Mouse (Mus musculus) midbrain, embryonic 10.5 days (tissue): ENCODE results near the gene Arl16. TPM values are rescaled to one million over a fixed set of nuclear protein-coding genes. Genes with fewer than 3 reads are reported as not detected.

Source experiments
- DNase-seq: peaks from one replicate; pipeline ENCODE4 v3.0.0-alpha.2; 2017; ENCODE audit warnings: low spot score
- H3K27ac ChIP-seq: fragments of 300-500 bp; sonication (generic); replicated peaks from 2 replicates; pipeline ENCODE4 v1.5.1; 2016; ENCODE audit warnings: mild to moderate bottlenecking
- H3K27me3 ChIP-seq: fragments of 300-500 bp; sonication (generic); 2 replicates; pipeline ENCODE4 v1.6.1; 2016; ENCODE audit warnings: low read depth, mild to moderate bottlenecking; ENCODE audit not compliant: poor library complexity, severe bottlenecking
- H3K36me3 ChIP-seq: fragments of 300-500 bp; sonication (generic); 2 replicates; pipeline ENCODE4 v1.6.1; 2016; ENCODE audit warnings: mild to moderate bottlenecking, moderate library complexity
- H3K4me1 ChIP-seq: fragments of 300-500 bp; sonication (generic); 2 replicates; pipeline ENCODE4 v1.6.1; 2016
- H3K4me3 ChIP-seq: fragments of 300-500 bp; sonication (generic); 2 replicates; pipeline ENCODE4 v1.5.1; 2016; ENCODE audit warnings: mild to moderate bottlenecking, moderate library complexity
- H3K9me3 ChIP-seq: fragments of 300-500 bp; sonication (generic); replicated peaks from 2 replicates; pipeline ENCODE4 v1.6.1; 2016; ENCODE audit warnings: mild to moderate bottlenecking
- WGBS: fragments of 180-500 bp; shearing (Covaris S2); methylation state at CpG from one replicate; pipeline ENCODE4 v1.1.7; 2016; 5-methylcytosine and 5-hydroxymethylcytosine counted together
- polyA plus RNA-seq: library from polyadenylated mRNA; unstranded; fragments of >200 nt; fragmentation: Nextera tagmentation; extraction: Ambion mirVana; gene quantifications from 2 replicates; pipeline ENCODE4 v1.2.1, GENCODE M21; 2016

Arl16 gene
- polyA plus RNA-seq, 1 experiment from 2014 or later: 61.8 TPM

GRCm38 (mm10) chr11:120501018-120501417, 33.6 kb upstream of the Arl16 start:
- Histone ChIP-seq H3K27ac (no peak overlapping the region), H3K4me1 (no peaks in the 10 kb centered on the region), H3K36me3 (peaks cover 34% of the 10 kb centered on the region), H3K27me3 (no peaks in the 10 kb centered on the region), H3K4me3 (no peak overlapping the region), H3K9me3 (no peaks in the 10 kb centered on the region)
- DNase-seq: no peak
- WGBS: 69% methylated on average over 6 of the region's 6 CpGs

- H3K36me3 ChIP-seq: peaks cover 41% of the 10 kb centered on the region
- H3K4me1 ChIP-seq: no peaks in the 10 kb centered on the region
- H3K4me3 ChIP-seq: no peak overlapping the region
- 26% methylated on average over 3 of the region's 3 CpGs for WGBS
- no peaks in the 10 kb centered on the region for H3K9me3 ChIP-seq
- no peaks in the 10 kb centered on the region for H3K27me3 ChIP-seq
- no peak for DNase-seq
- H3K27ac ChIP-seq: no peak overlapping the region
Measured at GRCm38 (mm10) chr11:120500357-120500756, 33.0 kb upstream of the Arl16 start.

GRCm38 (mm10) chr11:120499894-120500293, 32.5 kb upstream of the Arl16 start:
- Histone ChIP-seq H3K27me3 (no peaks in the 10 kb centered on the region), H3K36me3 (peaks cover 46% of the 10 kb centered on the region), H3K4me1 (no peaks in the 10 kb centered on the region), H3K4me3 (no peak overlapping the region), H3K9me3 (no peaks in the 10 kb centered on the region), H3K27ac (no peak overlapping the region)
- DNase-seq: no peak
- WGBS: 80% methylated on average over 6 of the region's 6 CpGs

- H3K4me3 ChIP-seq: no peak overlapping the region
- peaks cover 56% of the 10 kb centered on the region for H3K36me3 ChIP-seq
- H3K4me1 ChIP-seq: peaks cover 4% of the 10 kb centered on the region
- no peaks in the 10 kb centered on the region for H3K27me3 ChIP-seq
- H3K27ac ChIP-seq: no peak overlapping the region
- no peak for DNase-seq
- 89% methylated on average over 5 of the region's 5 CpGs for WGBS
- H3K9me3 ChIP-seq: no peaks in the 10 kb centered on the region
Measured at GRCm38 (mm10) chr11:120498891-120499290, 31.5 kb upstream of the Arl16 start.

- Histone ChIP-seq H3K4me1 (peaks cover 10% of the 10 kb centered on the region), H3K9me3 (no peaks in the 10 kb centered on the region), H3K36me3 (peaks cover 56% of the 10 kb centered on the region), H3K27me3 (no peaks in the 10 kb centered on the region), H3K4me3 (no peak overlapping the region), H3K27ac (no peak overlapping the region)
- 97% methylated on average over 12 of the region's 12 CpGs for WGBS
- no peak for DNase-seq
Measured at GRCm38 (mm10) chr11:120498226-120498625, 30.8 kb upstream of the Arl16 start.

GRCm38 (mm10) chr11:120497436-120497835, 30.0 kb upstream of the Arl16 start:
- no peak for DNase-seq
- Histone ChIP-seq H3K27ac (no peak overlapping the region), H3K4me3 (no peak overlapping the region), H3K27me3 (no peaks in the 10 kb centered on the region), H3K4me1 (peaks cover 18% of the 10 kb centered on the region), H3K36me3 (peaks cover 56% of the 10 kb centered on the region), H3K9me3 (no peaks in the 10 kb centered on the region)
- 92% methylated on average over 3 of the region's 3 CpGs for WGBS

GRCm38 (mm10) chr11:120493911-120494310, 26.5 kb upstream of the Arl16 start:
- Histone ChIP-seq H3K9me3 (no peaks in the 10 kb centered on the region), H3K36me3 (peaks cover 60% of the 10 kb centered on the region), H3K4me1 (peaks cover 49% of the 10 kb centered on the region), H3K27me3 (no peaks in the 10 kb centered on the region), H3K4me3 (no peak overlapping the region), H3K27ac (no peak overlapping the region)
- no peak for DNase-seq
- WGBS: 77% methylated on average over 3 of the region's 3 CpGs

GRCm38 (mm10) chr11:120493351-120493750, 25.9 kb upstream of the Arl16 start:
- peaks cover 49% of the 10 kb centered on the region for H3K4me1 ChIP-seq
- H3K9me3 ChIP-seq: no peaks in the 10 kb centered on the region
- peak overlapping the region; percentile 91 for H3K27ac ChIP-seq
- no peak for DNase-seq
- peaks cover 60% of the 10 kb centered on the region for H3K36me3 ChIP-seq
- 83% methylated on average over 3 of the region's 3 CpGs for WGBS
- no peaks in the 10 kb centered on the region for H3K27me3 ChIP-seq
- peak overlapping the region; percentile 93 for H3K4me3 ChIP-seq

GRCm38 (mm10) chr11:120492878-120493203, 25.4 kb upstream of the Arl16 start:
- WGBS: 33% methylated on average over 3 of the region's 3 CpGs
- Histone ChIP-seq H3K27ac (peak overlapping the region; percentile 91), H3K4me3 (peak overlapping the region; percentile 93), H3K4me1 (peaks cover 49% of the 10 kb centered on the region), H3K9me3 (no peaks in the 10 kb centered on the region), H3K27me3 (no peaks in the 10 kb centered on the region), H3K36me3 (peaks cover 60% of the 10 kb centered on the region)
- DNase-seq: no peak

GRCm38 (mm10) chr11:120492024-120492877, 24.8 kb upstream of the Arl16 start:
- no peaks in the 10 kb centered on the region for H3K27me3 ChIP-seq
- peaks cover 60% of the 10 kb centered on the region for H3K36me3 ChIP-seq
- H3K4me1 ChIP-seq: peaks cover 49% of the 10 kb centered on the region
- H3K27ac ChIP-seq: peak overlapping the region; percentile 91
- no peaks in the 10 kb centered on the region for H3K9me3 ChIP-seq
- under 1% methylated on average over 48 of the region's 48 CpGs for WGBS
- peak; percentile 52 for DNase-seq
- H3K4me3 ChIP-seq: peak overlapping the region; percentile 93

- WGBS: under 1% methylated on average over 35 of the region's 35 CpGs
- Histone ChIP-seq H3K36me3 (peaks cover 60% of the 10 kb centered on the region), H3K27ac (peak within 1 kb of the TSS; percentile 91), H3K9me3 (no peaks in the 10 kb centered on the region), H3K27me3 (no peaks in the 10 kb centered on the region), H3K4me1 (peaks cover 49% of the 10 kb centered on the region), H3K4me3 (peak within 1 kb of the TSS; percentile 93)
- peak; percentile 89 for DNase-seq
Measured at GRCm38 (mm10) chr11:120491317-120492023, 24.1 kb upstream of the Arl16 start, which contains the start of gene Slc25a10. Slc25a10 (plus strand) TSS chr11:120491840.

GRCm38 (mm10) chr11:120490291-120491046, 23.1 kb upstream of the Arl16 start:
- Histone ChIP-seq H3K36me3 (peaks cover 60% of the 10 kb centered on the region), H3K4me3 (peak overlapping the region; percentile 93), H3K4me1 (peaks cover 55% of the 10 kb centered on the region), H3K27me3 (no peaks in the 10 kb centered on the region), H3K9me3 (no peaks in the 10 kb centered on the region), H3K27ac (peak overlapping the region; percentile 91)
- DNase-seq: no peak
- WGBS: 38% methylated on average over 4 of the region's 4 CpGs
